Mouse (Mus musculus) granulocyte monocyte progenitor cell, adult 5-6 weeks (primary cell): ENCODE measurements around the gene Zdhhc23. TPM values are rescaled to one million over a fixed set of nuclear protein-coding genes. Genes with fewer than 3 reads are reported as not detected.
A peak's percentile ranks its signal among the peaks of the same experiment; 100 is the strongest.

Experiments
- ATAC-seq: replicated peaks from 2 replicates; pipeline ENCODE4 v1.8.0; 2016; ENCODE audit warnings: mild to moderate bottlenecking, moderate TSS enrichment, inconsistent platforms; ENCODE audit not compliant: poor library complexity, severe bottlenecking
- total RNA-seq, 2 experiments: library from RNA; stranded (forward) in 1 of 2; stranded (reverse) in 1 of 2; fragments of 200-712, 200-1000 nt in 1 of 2; fragments of >200 nt in 1 of 2; fragmentation: Nextera tagmentation in 1 of 2; gene quantifications; 2 replicates each; pipeline ENCODE4 v1.2.3; 2014 to 2017

Zdhhc23 gene
- total RNA-seq (2014; fragmentation: Nextera tagmentation) (0.60 and 1.4 TPM in 2 replicates), total RNA-seq (2017) (0.52 and 0.78 TPM in 2 replicates)

DNA sequence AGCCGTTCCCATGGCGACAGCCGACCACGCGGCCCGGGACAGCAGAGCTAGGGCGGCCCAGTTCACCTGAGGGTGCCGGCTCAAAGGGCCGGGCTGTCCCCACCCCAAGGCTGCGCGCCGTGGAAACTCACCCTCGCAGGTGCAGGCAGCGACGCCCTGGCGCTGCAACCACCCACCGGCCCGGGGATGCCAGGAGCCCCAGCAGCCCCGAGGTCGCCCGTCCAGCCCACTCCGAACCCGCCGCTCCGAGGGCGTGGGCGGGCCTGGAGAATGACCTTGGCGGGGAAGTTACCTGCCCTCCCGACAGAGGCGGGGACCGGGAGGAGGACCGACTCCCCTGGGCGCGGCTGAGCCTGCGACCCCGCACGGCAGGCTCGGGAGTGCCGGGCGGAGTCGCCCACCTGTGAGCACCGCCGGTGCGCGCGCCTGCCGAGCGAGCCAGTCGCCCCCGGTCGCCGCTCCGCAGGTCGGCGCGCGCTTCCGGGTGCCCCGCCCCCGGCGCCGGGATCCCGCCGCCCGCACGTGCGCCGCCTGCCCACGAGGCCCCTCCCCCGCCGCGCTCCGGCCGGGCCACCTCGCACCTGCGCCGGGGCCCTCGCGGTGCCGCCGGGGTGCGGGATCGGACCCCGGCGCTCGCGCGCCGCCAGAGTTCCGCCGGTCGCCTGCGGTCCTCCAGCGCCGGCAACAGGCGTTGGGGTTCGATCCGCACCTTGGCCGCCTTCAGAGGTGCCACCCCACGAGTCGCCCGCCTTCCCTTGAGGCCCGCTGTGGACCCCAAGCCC is at the start of gene Zdhhc23:
Gene Zdhhc23, minus strand, starts transcription at position 464 of the 782 bp plus-strand sequence.
- peak; percentile 69 for ATAC-seq

DNA sequence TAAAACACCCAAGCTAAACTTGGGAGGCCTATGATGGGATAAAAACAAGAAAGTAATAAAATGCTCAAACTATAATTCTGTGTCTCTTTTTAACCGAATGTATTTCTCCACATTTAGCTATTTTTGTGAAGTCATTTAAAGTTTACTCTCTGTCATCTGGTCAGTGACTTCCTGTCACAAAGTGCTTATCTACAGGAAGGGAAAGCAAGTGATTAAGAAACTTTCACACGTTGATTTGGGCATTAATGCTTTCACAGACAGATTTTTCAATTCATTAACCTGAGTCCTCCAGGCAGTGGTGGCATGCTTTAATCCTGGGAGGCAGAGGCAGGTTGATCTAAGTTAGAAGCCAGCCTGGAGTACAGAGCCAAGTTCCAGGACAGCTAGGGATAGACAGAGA is 49.7 kb upstream of the Zdhhc23 start:
- ATAC-seq: peak; percentile 44

DNA sequence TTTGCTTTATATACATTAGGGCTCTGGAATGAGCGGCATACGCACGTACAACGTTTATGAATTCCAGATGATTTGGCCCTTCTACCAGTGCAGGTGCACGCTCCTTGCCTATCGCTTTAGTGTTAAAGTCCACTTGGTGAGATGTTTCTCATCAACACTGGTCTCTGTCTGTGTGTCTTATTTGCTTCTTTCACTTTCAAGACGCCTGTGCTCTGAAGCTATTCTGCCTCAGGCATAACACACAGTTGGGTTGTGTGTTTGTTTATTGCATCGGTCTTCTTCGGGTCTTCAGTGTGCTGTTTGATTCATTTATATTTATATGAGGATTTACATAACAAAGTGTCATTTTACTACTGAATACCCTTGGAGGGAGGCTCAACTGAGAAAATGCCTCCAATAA is 47.2 kb upstream of the Zdhhc23 start:
- no peak for ATAC-seq

- peak; percentile 83 for ATAC-seq
Measured at GRCm38 (mm10) chr16:44026210-44026609, 46.6 kb upstream of the Zdhhc23 start.

DNA sequence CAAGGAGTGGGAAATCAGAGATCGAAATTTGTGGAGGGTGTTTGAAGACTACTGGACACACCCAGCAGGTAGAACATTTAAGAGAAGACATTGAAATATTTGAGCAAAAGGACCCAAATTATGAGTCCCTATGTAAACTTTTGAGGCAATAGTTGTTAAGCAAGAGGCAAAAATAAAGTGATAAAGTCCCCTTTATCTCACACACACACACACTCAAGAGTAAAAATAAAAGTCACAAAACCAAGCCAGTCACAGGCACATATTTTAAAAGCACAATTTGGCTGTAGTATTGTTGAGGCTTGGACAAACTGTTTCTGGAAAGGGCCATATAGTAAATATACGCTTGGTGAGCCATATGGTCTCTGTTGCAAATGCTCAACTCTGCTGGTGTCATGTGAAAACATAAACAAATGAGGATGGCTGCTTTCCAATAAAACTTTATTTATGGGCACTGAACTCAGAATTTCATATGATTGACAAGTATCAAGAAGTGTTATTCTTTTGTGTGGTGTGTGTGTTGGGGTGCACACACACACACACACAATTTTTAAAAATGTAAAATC is 39.5 kb upstream of the Zdhhc23 start:
- ATAC-seq: no peak

- peak; percentile 30; the same call in 1 of the 2 replicates for ATAC-seq
Measured at GRCm38 (mm10) chr16:44018372-44018771, 38.8 kb upstream of the Zdhhc23 start.

DNA sequence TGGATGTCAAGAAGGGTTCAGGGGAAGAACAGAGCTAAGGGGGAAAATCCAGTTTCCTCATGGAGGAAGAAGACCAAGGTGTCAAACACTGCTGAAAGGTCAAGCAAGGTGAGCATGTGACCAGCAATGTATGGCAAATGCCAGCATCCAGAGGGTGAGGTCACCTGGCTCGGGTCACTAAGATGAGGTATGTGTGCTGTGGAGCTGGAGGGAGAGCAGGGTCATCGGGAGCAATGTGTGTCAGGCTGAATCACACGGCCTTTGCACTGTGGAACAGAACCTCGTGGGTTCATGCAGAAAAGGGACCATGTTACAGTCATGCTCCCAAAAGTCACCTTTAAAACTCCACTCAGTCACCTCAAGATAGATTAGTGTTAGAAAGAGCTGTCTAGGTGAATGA is 38.1 kb upstream of the Zdhhc23 start:
- ATAC-seq: no peak

- ATAC-seq: peak; percentile 99
Measured at GRCm38 (mm10) chr16:44016164-44016563, 36.6 kb upstream of the Zdhhc23 start.

DNA sequence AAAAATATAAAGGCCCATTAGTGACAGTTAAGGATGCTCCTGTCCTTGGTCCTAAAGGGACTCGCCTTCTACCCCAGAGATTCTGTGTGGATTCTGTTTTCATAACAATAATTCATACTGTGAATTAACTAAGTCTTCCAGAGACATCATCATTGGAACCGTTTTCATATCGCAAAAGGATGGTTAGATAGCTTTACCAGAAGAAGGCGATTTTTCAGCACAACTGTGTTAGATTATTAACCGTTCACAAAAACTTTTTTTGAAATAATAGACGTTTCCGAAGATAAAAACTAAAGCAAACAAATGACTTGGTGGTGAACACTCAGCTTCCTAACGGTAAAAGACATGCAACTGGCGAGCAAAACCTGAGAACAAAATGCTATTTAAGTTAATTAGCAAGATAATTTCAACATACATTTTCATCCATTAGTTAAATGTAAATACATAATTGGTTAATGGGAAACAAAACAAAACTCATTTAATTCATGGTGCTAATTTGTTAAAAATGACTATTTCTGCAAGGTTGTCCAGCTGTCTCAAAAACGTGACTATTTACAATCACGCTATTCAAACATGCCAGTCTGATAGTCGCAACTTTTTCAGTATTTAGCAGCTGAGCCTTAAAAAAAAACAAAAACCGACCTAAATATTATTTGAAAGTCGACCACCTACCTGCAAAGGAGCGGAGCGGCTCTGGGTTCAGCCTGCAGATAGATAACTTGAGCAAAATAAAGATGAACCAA is 36.0 kb upstream of the Zdhhc23 start:
- no peak for ATAC-seq

DNA sequence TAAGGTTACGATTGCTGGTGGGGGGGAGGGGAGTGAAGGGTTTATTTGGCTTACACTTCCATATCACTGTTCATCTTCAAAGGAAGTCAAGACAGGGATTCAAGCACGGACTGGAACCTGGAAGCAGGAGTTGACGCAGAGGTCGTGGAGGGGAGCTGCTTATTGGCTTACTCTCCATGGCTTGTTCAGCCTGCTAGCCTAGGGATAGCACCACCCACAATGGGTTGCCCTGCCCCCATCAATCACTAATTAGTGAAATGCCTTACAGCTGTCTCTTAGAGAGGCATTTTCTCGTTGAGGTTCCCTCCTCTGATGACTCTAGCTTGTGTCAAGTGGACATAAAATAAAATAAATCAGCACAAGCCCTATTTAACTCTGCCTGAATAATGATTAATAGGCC is 31.4 kb upstream of the Zdhhc23 start:
- ATAC-seq: no peak

GRCm38 (mm10) chr16:44002086-44002485 is 22.5 kb upstream of the Zdhhc23 start:
- ATAC-seq: peak; percentile 70

DNA sequence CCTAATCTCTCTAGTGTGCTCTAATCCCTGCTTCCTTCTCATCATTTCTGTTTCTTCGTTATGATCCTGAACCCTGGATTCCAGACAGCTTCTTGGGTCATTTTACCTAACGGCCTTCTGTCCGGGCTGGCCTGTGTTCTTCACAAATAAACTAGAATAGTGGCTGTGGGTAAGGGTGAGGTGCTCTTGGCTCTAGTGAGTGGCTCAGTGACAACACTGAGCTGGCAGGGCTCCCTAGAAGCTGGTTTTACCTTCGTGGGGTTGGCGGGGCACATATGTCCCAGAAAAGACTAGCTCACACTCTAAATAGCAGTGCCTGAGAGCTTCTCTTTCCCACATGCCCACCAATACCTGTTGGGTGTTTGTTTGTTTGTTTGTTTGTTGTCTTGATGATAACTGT is 19.9 kb upstream of the Zdhhc23 start:
- ATAC-seq: no peak

- ATAC-seq: peak; percentile 25; the same call in 1 of the 2 replicates
Measured at GRCm38 (mm10) chr16:43999111-43999510, 19.5 kb upstream of the Zdhhc23 start.

GRCm38 (mm10) chr16:43994623-43995022 is 15.0 kb upstream of the Zdhhc23 start:
- ATAC-seq: no peak

DNA sequence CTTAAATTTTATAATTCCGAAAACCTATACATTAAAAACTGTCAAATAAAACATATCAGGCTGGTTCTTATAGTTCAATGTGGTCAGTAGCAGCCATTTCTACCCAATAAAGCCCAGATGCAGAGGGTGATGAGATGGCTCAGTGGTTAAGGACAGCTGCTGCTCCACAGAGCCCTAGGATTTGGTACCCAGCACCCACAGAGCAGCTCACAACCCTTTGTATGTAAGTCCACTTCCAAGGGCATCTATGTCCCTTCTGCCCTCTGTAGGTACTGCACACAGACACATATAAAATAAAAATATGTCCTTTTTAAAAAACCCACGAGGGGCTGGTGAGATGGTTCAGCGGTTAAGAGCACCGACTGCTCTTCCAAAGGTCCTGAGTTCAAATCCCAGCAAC is 6.7 kb upstream of the Zdhhc23 start:
- no peak for ATAC-seq

- ATAC-seq: peak; percentile 17; the same call in 1 of the 2 replicates
Measured at GRCm38 (mm10) chr16:43980110-43980609, 569 bp upstream of the Zdhhc23 start.

DNA sequence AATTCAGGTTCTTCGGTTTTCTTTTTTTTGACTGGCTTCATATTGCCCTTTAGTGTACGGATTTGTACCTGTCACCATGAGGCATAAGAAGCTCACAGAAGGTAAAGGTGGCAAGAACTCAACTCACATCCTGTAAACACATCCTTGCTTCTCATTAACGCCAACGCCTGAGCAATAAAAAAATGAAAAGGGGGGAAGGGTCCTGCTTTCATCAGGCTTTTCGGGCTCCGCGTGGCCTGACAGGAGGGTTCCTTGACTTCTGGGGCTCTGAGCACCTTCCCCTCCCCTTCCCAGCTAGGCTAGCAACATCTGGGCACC is 622 bp downstream of the Zdhhc23 start:
- peak; percentile 67 for ATAC-seq

DNA sequence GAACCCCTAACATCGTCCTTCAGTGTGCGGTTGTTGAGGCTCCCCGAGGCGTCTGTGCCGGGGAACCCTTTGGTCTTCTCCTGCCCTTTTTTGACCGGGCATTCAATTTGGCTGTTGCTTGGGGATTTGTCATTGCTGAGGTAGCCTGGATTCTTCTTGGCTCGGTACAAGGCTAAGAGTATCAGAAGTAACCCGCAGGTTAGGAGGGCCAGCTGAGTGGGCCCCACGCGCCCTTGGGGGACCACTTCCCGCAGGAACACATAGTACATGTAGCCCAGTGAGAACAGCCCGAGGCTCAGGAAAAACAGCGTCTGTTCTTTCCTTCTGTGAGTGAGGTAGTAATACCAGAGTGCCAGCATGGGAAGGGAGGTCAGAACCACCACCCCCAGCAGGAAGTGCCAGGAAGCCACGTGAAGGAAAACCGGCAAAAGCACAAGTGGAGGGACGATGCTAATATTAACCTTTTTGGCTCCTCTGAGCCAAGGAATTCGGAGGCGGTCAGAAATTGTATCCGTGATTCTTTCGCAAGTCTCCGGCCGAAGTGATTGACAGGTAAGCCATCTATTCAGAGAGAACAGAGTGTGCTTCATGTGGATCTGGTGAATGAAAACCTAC is 5.9 kb downstream of the Zdhhc23 start:
- no peak for ATAC-seq

DNA sequence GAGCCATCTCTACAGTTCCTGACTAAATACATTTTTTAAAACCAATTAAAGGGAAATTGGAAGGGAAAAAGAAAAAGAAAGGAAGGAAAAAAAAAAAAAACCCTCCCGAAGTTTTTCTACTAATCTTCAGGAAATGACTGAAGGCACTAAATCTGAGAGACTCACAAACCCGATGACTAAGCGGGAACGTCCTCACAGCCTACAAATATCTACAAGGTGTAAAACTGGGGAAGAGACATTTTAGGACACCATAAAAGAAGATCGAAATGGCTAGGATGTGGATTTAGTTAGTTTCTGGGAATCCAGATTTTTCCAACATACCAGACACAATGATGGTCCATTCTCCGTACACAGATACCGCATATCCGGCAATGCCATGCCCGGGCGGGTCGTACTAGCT is 6.4 kb downstream of the Zdhhc23 start:
- ATAC-seq: no peak

- ATAC-seq: no peak
Measured at GRCm38 (mm10) chr16:43972391-43972790, 7.2 kb downstream of the Zdhhc23 start.

GRCm38 (mm10) chr16:43971741-43972140 is 7.8 kb downstream of the Zdhhc23 start:
- no peak for ATAC-seq
